Mouse (Mus musculus) hindbrain, embryonic 15.5 days (tissue): ENCODE measurements around the gene Lrfn5. TPM values are rescaled to one million over a fixed set of nuclear protein-coding genes. Genes with fewer than 3 reads are reported as not detected.

Experiments used
- ATAC-seq: fragments of 200-750 bp; cut with Nextera tagmentation; 2 replicates; pipeline ENCODE4 v1.8.0; 2017; ENCODE audit warnings: low read depth, moderate number of reproducible peaks, moderate TSS enrichment; ENCODE audit not compliant: low FRiP score
- H3K27ac ChIP-seq: fragments of 300-500 bp; sonication (generic); replicated peaks from 2 replicates; pipeline ENCODE4 v1.5.1; 2015; ENCODE audit warnings: mild to moderate bottlenecking, inconsistent platforms
- H3K27me3 ChIP-seq: fragments of 300-500 bp; sonication (generic); 2 replicates; pipeline ENCODE4 v1.6.1; 2015; ENCODE audit warnings: control low read depth, inconsistent platforms
- H3K36me3 ChIP-seq: fragments of 300-500 bp; sonication (generic); 2 replicates; pipeline ENCODE4 v1.6.1; 2015; ENCODE audit warnings: control low read depth, inconsistent platforms
- H3K4me1 ChIP-seq: fragments of 300-500 bp; sonication (generic); replicated peaks from 2 replicates; pipeline ENCODE4 v1.6.1; 2015; ENCODE audit warnings: control low read depth, inconsistent platforms
- H3K4me2 ChIP-seq: fragments of 300-500 bp; sonication (generic); 2 replicates; pipeline ENCODE4 v1.6.1; 2015; ENCODE audit warnings: moderate library complexity, mild to moderate bottlenecking, inconsistent platforms
- H3K4me3 ChIP-seq: fragments of 300-500 bp; sonication (generic); 2 replicates; pipeline ENCODE4 v1.5.1; 2015; ENCODE audit warnings: mild to moderate bottlenecking, inconsistent platforms
- H3K9ac ChIP-seq: fragments of 300-500 bp; sonication (generic); 2 replicates; pipeline ENCODE4 v1.6.1; 2015; ENCODE audit warnings: inconsistent platforms
- H3K9me3 ChIP-seq: fragments of 300-500 bp; sonication (generic); 2 replicates; pipeline ENCODE4 v1.6.1; 2016; ENCODE audit warnings: control low read depth, inconsistent platforms
- WGBS: fragments of 180-500 bp; shearing (Covaris S2); methylation state at CpG from one replicate; pipeline ENCODE4 v1.1.7; 2015; 5-methylcytosine and 5-hydroxymethylcytosine counted together
- polyA plus RNA-seq: library from polyadenylated mRNA; unstranded; fragments of >200 nt; fragmentation: Nextera tagmentation; extraction: Ambion mirVana; gene quantifications from 2 replicates; pipeline ENCODE4 v1.2.1, GENCODE M21; 2015

Lrfn5 gene
- polyA plus RNA-seq, 1 experiment from 2014 or later: 74.5 TPM

DNA sequence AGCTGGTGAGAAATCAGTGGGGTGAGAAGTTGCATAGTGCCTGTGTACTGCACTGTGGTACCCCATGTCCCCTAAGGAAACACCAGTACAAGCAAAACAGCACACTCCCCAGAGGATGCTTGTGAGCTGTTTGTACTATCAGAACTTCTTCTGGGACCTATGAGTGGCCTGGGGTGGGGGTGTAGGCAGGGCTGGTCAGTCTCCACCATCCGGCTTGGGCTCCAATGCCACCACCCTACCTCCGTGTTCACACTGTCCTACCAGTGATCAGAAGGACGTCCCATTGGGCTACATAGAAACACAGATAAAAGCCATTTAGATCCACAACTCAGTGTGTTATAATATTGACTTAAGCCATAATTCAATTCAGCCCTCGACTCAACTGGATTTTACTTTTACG, 131.4 kb downstream of the Lrfn5 start:
- WGBS: 87% methylated on average over 5 of the region's 5 CpGs
- no peaks in the 10 kb centered on the region for H3K27me3 ChIP-seq
- H3K27ac ChIP-seq: no peak overlapping the region
- H3K9me3 ChIP-seq: no peaks in the 10 kb centered on the region
- H3K4me2 ChIP-seq: no peak overlapping the region
- H3K36me3 ChIP-seq: no peaks in the 10 kb centered on the region
- no peak for ATAC-seq
- no peak overlapping the region for H3K4me3 ChIP-seq
- H3K4me1 ChIP-seq: no peaks in the 10 kb centered on the region
- no peak overlapping the region for H3K9ac ChIP-seq

DNA sequence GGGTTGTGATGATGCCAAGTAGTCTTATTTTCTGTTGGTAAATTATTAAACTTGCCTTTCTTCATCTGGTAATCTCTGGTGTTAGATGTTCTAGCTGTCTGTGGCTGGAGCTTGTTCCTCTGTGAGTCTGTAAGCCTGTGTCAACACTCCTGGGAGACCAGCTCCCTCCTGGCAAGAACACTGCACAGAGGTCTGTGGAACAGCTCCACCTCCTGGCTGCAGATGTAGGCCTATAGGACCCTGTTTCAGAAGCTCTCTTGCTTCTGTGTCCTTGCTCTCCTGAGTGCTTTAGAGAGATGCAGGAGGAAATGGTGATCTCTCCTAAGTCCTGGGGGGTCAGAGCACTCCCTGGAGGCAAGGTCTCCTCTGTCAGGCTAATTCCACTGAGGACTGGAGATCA, 200.2 kb downstream of the Lrfn5 start:
- Histone ChIP-seq H3K4me1 (no peaks in the 10 kb centered on the region), H3K4me3 (no peak overlapping the region), H3K36me3 (no peaks in the 10 kb centered on the region), H3K4me2 (no peak overlapping the region), H3K27ac (no peak overlapping the region), H3K9ac (no peak overlapping the region), H3K27me3 (no peaks in the 10 kb centered on the region), H3K9me3 (no peaks in the 10 kb centered on the region)
- ATAC-seq: no peak

DNA sequence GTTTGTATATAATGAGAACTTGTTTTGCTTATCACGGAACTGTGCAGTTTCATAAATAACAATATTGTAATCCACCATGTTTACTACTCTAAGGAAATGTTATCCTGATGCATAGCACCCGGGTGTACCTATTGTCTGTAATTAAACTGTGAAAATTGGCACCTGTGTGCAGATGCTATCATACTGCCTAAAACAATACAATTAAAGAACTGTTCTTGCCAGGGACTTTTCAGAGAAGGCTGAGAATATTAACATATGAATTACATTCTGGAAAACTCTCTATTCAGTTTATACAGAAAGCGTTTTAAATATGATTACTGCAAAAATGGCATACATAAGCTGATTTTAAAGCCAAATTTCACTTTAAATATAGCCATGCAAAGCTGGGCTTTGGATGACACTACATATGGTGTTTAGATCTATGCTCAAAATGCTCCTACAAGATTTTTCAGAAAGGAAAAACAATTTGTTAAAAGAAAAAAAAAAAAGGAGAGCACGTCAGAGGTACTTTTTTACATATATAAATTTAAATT, 284.2 kb downstream of the Lrfn5 start:
- Histone ChIP-seq H3K27ac (no peak overlapping the region), H3K27me3 (no peaks in the 10 kb centered on the region), H3K4me1 (no peaks in the 10 kb centered on the region), H3K9me3 (no peaks in the 10 kb centered on the region), H3K4me2 (no peak overlapping the region), H3K9ac (no peak overlapping the region), H3K4me3 (no peak overlapping the region), H3K36me3 (no peaks in the 10 kb centered on the region)
- no peak for ATAC-seq
- WGBS: 70% methylated on average over 4 of the region's 4 CpGs

DNA sequence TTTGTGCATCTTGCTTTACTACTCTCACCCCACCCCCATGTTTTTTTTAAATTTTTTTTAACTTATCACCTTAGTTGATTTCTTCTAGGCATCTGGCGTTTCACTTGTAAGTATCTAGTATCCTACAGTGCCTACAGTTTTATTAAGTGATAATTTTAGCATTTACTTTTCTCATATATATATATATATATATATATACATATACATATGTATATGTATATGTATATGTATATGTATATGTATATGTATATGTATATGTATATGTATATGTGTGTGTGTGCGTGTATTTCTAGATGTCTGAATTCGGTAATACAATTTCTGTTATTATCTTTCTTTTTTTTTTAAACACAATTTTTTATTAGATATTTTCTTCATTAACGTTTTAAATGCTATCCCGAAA, 300.7 kb downstream of the Lrfn5 start:
- no peak for ATAC-seq
- WGBS: 96% methylated on average over 5 of the region's 5 CpGs
- no peak overlapping the region for H3K27ac ChIP-seq
- H3K4me3 ChIP-seq: no peak overlapping the region
- H3K36me3 ChIP-seq: no peaks in the 10 kb centered on the region
- H3K9ac ChIP-seq: no peak overlapping the region
- H3K4me2 ChIP-seq: no peak overlapping the region
- no peaks in the 10 kb centered on the region for H3K27me3 ChIP-seq
- H3K9me3 ChIP-seq: no peaks in the 10 kb centered on the region
- no peaks in the 10 kb centered on the region for H3K4me1 ChIP-seq

- Histone ChIP-seq H3K4me2 (no peak overlapping the region), H3K27ac (no peak overlapping the region), H3K9ac (no peak overlapping the region), H3K36me3 (no peaks in the 10 kb centered on the region), H3K27me3 (no peaks in the 10 kb centered on the region), H3K4me1 (no peaks in the 10 kb centered on the region), H3K4me3 (no peak overlapping the region), H3K9me3 (no peaks in the 10 kb centered on the region)
- 19% methylated on average over 1 of the region's 1 CpGs for WGBS
- ATAC-seq: no peak
Measured at GRCm38 (mm10) chr12:61826311-61826710, 303.4 kb downstream of the Lrfn5 start.

GRCm38 (mm10) chr12:61842599-61843291, 319.8 kb downstream of the Lrfn5 start:
- H3K27me3 ChIP-seq: no peaks in the 10 kb centered on the region
- 71% methylated on average over 9 of the region's 9 CpGs for WGBS
- no peaks in the 10 kb centered on the region for H3K9me3 ChIP-seq
- no peak overlapping the region for H3K4me3 ChIP-seq
- H3K4me1 ChIP-seq: no peaks in the 10 kb centered on the region; the same call in 1 of the 2 replicates
- ATAC-seq: peak; percentile 48; the same call in 1 of the 2 replicates
- H3K27ac ChIP-seq: 0 out of 2 replicates have a peak overlapping the region, but pooled peaks have one; percentile 15
- no peak overlapping the region for H3K4me2 ChIP-seq
- H3K9ac ChIP-seq: no peak overlapping the region
- no peaks in the 10 kb centered on the region for H3K36me3 ChIP-seq

DNA sequence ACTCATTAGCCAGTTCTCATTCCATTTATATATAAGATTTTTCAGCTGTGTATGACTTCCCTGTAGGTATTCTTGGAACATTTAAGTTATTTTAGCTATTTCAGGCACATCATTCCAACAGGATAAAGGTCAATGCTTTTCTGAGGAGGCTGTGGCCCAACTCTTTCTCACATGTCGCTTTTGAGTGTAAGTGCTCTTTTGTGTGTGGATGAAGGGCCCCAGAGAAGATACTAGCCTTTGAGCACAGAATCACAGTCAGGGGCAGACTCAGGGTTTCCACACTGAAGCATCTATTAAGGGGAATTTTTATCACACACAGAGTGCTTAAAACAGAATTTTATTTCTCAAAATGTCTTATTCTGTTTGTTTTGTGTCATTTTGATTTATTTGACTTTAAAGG, 331.2 kb downstream of the Lrfn5 start:
- Histone ChIP-seq H3K4me1 (no peaks in the 10 kb centered on the region), H3K4me2 (no peak overlapping the region), H3K4me3 (no peak overlapping the region), H3K27ac (no peak overlapping the region), H3K9me3 (no peaks in the 10 kb centered on the region), H3K9ac (no peak overlapping the region), H3K36me3 (no peaks in the 10 kb centered on the region), H3K27me3 (no peaks in the 10 kb centered on the region)
- no peak for ATAC-seq
- 33% methylated on average over 1 of the region's 1 CpGs for WGBS
